Mouse (Mus musculus): ENCODE data around the gene Itgb2l. TPM values are rescaled to one million over a fixed set of nuclear protein-coding genes. Genes with fewer than 3 reads are reported as not detected.
"Not testable (repeated sequence)": the region's sequence is repeated elsewhere in the genome, so short reads cannot be mapped to it uniquely, and the experiment has no call there.

Itgb2l gene
- polyA plus RNA-seq, 1 experiment from 2014 or later: 0.11 TPM

DNA sequence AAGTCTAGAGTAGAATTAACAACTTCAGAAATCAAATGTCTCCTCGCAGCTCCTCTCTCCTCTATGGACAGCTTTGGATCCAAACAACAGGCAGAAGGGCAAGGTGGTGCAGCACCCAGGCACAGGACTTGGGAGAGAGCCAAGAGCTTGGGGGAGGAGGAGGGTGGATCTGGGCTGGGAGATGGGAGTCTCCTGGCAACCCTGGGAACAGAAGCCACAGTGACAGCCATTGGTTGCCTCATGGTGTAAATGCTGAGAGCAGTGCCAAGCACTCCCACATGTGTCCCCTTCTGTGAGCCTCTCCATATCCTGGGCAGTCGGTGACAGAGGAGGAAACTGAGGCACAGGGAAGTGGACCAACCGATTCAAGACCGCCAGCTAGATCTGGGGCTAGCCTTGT is 25.3 kb upstream of the Itgb2l start:
- no peak overlapping the region for H3K27ac ChIP-seq (ENCODE audit: low read length)
- 75% methylated on average over 4 of the region's 4 CpGs for WGBS
- H3K9ac ChIP-seq (ENCODE audit: low read length): no peak overlapping the region
- peaks cover 2% of the 10 kb centered on the region; the same call in 1 of the 2 replicates for H3K27me3 ChIP-seq (ENCODE audit: control insufficient read depth, insufficient read depth, low read length)
- no peak; the same call in 1 of the 2 replicates for ATAC-seq (replicated peaks; ENCODE audit: extremely low read depth, insufficient read depth, low FRiP score)
- no peaks in the 10 kb centered on the region for H3K9me3 ChIP-seq (replicated peaks; ENCODE audit: control insufficient read depth, low read length)
- no peak overlapping the region for H3K4me3 ChIP-seq (ENCODE audit: low read length)
- H3K36me3 ChIP-seq (ENCODE audit: control insufficient read depth, insufficient read depth): no peaks in the 10 kb centered on the region
- peaks cover 9% of the 10 kb centered on the region for H3K4me1 ChIP-seq (ENCODE audit: control insufficient read depth, insufficient read depth, low read length)
- no peak overlapping the region for H3K4me2 ChIP-seq (ENCODE audit: low read depth, low read length)

DNA sequence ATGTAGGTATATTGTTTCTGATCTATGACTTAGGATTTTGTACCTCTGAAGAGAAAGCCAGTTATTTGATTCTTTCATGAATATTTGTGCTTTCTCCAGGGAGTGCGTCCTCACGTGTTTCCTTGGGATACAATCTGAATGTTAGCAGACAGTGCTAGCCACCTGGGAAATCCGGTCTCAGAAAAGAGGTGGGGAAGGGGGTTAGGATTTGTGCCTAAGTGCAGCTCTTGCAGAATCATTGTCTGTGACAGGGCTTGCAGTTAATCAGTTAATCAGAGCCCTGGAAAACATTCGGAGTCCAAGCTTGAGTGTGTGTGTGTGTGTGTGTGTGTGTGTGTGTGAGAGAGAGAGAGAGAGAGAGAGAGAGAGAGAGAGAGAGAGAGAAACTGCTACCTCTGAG is 24.6 kb upstream of the Itgb2l start:
- Histone ChIP-seq H3K9ac (ENCODE audit: low read length) (no peak overlapping the region), H3K27me3 (ENCODE audit: control insufficient read depth, insufficient read depth, low read length) (peaks cover 2% of the 10 kb centered on the region; the same call in 1 of the 2 replicates), H3K4me2 (ENCODE audit: low read depth, low read length) (no peak overlapping the region), H3K36me3 (ENCODE audit: control insufficient read depth, insufficient read depth) (no peaks in the 10 kb centered on the region), H3K4me1 (ENCODE audit: control insufficient read depth, insufficient read depth, low read length) (peaks cover 9% of the 10 kb centered on the region), H3K27ac (ENCODE audit: low read length) (no peak overlapping the region), H3K9me3 (replicated peaks; ENCODE audit: control insufficient read depth, low read length) (no peaks in the 10 kb centered on the region), H3K4me3 (ENCODE audit: low read length) (no peak overlapping the region)
- 59% methylated on average over 4 of the region's 4 CpGs for WGBS
- ATAC-seq (replicated peaks; ENCODE audit: extremely low read depth, insufficient read depth, low FRiP score): no peak

- H3K9ac ChIP-seq (ENCODE audit: low read length): no peak within 1 kb of the TSS
- ATAC-seq (replicated peaks; ENCODE audit: extremely low read depth, insufficient read depth, low FRiP score): no peak
- WGBS: 14% methylated on average over 8 of the region's 8 CpGs
- no peak within 1 kb of the TSS for H3K4me3 ChIP-seq (ENCODE audit: low read length)
- no peaks in the 10 kb centered on the region for H3K9me3 ChIP-seq (replicated peaks; ENCODE audit: control insufficient read depth, low read length)
- H3K36me3 ChIP-seq (ENCODE audit: control insufficient read depth, insufficient read depth): no peaks in the 10 kb centered on the region
- peaks cover 2% of the 10 kb centered on the region; the same call in 1 of the 2 replicates for H3K27me3 ChIP-seq (ENCODE audit: control insufficient read depth, insufficient read depth, low read length)
- peaks cover 5% of the 10 kb centered on the region; the same call in 1 of the 2 replicates for H3K4me1 ChIP-seq (ENCODE audit: control insufficient read depth, insufficient read depth, low read length)
- H3K4me2 ChIP-seq (ENCODE audit: low read depth, low read length): no peak within 1 kb of the TSS
- H3K27ac ChIP-seq (ENCODE audit: low read length): no peak within 1 kb of the TSS
These were observed 24.0 kb upstream of the Itgb2l start, which contains the start of gene Pcp4 for GRCm38 (mm10) chr16:96467445-96467844. Gene Pcp4 (plus strand): TSS chr16:96467606.

DNA sequence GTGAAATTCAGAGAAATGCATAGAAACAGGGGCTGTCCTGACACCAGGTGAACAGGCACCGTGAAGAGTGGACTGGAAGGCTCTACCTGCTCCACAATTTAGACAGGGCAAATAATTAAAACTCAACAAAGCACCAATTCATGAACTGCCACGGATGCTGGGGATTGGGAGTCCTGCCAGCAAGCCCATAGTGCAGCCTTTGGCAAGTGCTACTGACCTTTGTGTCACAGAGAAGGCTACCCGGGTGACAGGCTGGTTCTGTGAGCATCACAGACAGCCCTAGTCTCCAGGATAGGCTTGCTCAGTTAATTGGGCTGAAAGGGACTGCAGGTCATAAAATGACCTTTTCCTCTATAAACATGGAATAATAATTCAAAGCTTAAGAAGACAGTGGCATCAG is 17.4 kb upstream of the Itgb2l start:
- Histone ChIP-seq H3K4me2 (ENCODE audit: low read depth, low read length) (no peak overlapping the region), H3K9ac (ENCODE audit: low read length) (no peak overlapping the region), H3K27me3 (ENCODE audit: control insufficient read depth, insufficient read depth, low read length) (no peaks in the 10 kb centered on the region), H3K9me3 (replicated peaks; ENCODE audit: control insufficient read depth, low read length) (no peaks in the 10 kb centered on the region), H3K4me1 (ENCODE audit: control insufficient read depth, insufficient read depth, low read length) (no peaks in the 10 kb centered on the region), H3K4me3 (ENCODE audit: low read length) (no peak overlapping the region), H3K36me3 (ENCODE audit: control insufficient read depth, insufficient read depth) (no peaks in the 10 kb centered on the region), H3K27ac (ENCODE audit: low read length) (no peak overlapping the region)
- 62% methylated on average over 3 of the region's 3 CpGs for WGBS
- no peak for ATAC-seq (replicated peaks; ENCODE audit: extremely low read depth, insufficient read depth, low FRiP score)

GRCm38 (mm10) chr16:96459356-96459755 is 15.9 kb upstream of the Itgb2l start:
- Histone ChIP-seq H3K9me3 (replicated peaks; ENCODE audit: control insufficient read depth, low read length) (no peaks in the 10 kb centered on the region), H3K36me3 (ENCODE audit: control insufficient read depth, insufficient read depth) (no peaks in the 10 kb centered on the region), H3K27ac (ENCODE audit: low read length) (no peak overlapping the region), H3K27me3 (ENCODE audit: control insufficient read depth, insufficient read depth, low read length) (no peaks in the 10 kb centered on the region), H3K4me1 (ENCODE audit: control insufficient read depth, insufficient read depth, low read length) (no peaks in the 10 kb centered on the region), H3K9ac (ENCODE audit: low read length) (no peak overlapping the region), H3K4me2 (ENCODE audit: low read depth, low read length) (no peak overlapping the region), H3K4me3 (ENCODE audit: low read length) (no peak overlapping the region)
- 75% methylated on average over 2 of the region's 2 CpGs for WGBS
- ATAC-seq (replicated peaks; ENCODE audit: extremely low read depth, insufficient read depth, low FRiP score): no peak

- no peaks in the 10 kb centered on the region for H3K9me3 ChIP-seq (replicated peaks; ENCODE audit: control insufficient read depth, low read length)
- H3K36me3 ChIP-seq (ENCODE audit: control insufficient read depth, insufficient read depth): no peaks in the 10 kb centered on the region
- H3K27me3 ChIP-seq (ENCODE audit: control insufficient read depth, insufficient read depth, low read length): no peaks in the 10 kb centered on the region
- H3K4me2 ChIP-seq (ENCODE audit: low read depth, low read length): no peak overlapping the region
- 75% methylated on average over 5 of the region's 5 CpGs for WGBS
- H3K4me3 ChIP-seq (ENCODE audit: low read length): no peak overlapping the region
- H3K27ac ChIP-seq (ENCODE audit: low read length): no peak overlapping the region
- ATAC-seq (replicated peaks; ENCODE audit: extremely low read depth, insufficient read depth, low FRiP score): no peak
- no peaks in the 10 kb centered on the region for H3K4me1 ChIP-seq (ENCODE audit: control insufficient read depth, insufficient read depth, low read length)
- H3K9ac ChIP-seq (ENCODE audit: low read length): no peak overlapping the region
These were observed 14.2 kb upstream of the Itgb2l start for GRCm38 (mm10) chr16:96457612-96458011.

DNA sequence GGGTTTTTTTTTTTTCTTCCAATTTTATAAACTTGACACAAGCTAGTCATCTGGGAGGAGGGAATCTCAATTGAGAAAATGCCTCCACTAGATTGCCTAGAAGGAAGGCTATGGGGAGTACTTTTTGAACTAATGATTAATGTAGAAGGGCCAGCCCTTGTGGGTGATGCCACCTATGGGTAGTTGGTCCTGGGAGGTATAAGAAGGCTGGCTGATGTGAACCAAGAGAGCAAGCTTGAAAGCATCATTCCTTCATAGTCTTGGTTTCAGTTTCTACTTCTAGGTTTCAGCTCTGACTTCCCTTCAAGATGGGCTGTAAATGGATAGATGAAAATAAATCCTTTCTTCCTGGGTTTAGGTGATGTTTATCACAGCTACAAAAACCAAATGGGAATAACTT is 10.7 kb upstream of the Itgb2l start:
- H3K27ac ChIP-seq (ENCODE audit: low read length): no peak overlapping the region
- H3K27me3 ChIP-seq (ENCODE audit: control insufficient read depth, insufficient read depth, low read length): no peaks in the 10 kb centered on the region
- H3K4me3 ChIP-seq (ENCODE audit: low read length): no peak overlapping the region
- no peaks in the 10 kb centered on the region for H3K36me3 ChIP-seq (ENCODE audit: control insufficient read depth, insufficient read depth)
- no peaks in the 10 kb centered on the region for H3K4me1 ChIP-seq (ENCODE audit: control insufficient read depth, insufficient read depth, low read length)
- no peak overlapping the region for H3K4me2 ChIP-seq (ENCODE audit: low read depth, low read length)
- H3K9ac ChIP-seq (ENCODE audit: low read length): no peak overlapping the region
- ATAC-seq (replicated peaks; ENCODE audit: extremely low read depth, insufficient read depth, low FRiP score): no peak
- no peaks in the 10 kb centered on the region for H3K9me3 ChIP-seq (replicated peaks; ENCODE audit: control insufficient read depth, low read length)

DNA sequence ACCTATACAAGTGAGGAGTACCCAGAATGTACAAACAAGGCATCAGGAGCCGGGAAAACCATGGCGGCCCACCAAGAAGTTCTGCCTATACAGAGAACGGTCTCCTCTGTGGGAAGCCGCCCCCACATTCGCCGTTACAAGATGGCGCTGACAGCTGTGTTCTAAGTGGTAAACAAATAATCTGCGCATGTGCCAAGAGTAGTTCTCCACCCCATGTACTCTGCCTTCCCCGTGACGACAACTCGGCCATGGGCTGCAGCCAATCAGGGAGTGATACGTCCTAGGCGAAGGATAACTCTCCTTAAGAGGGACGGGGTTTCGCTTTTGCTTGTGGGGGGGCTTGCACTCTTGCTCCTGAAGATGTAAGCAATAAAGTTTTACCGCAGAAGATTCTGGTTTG is 7.5 kb upstream of the Itgb2l start:
- H3K27ac ChIP-seq (ENCODE audit: low read length); ATAC-seq (replicated peaks; ENCODE audit: extremely low read depth, insufficient read depth, low FRiP score); H3K27me3 ChIP-seq (ENCODE audit: control insufficient read depth, insufficient read depth, low read length); H3K4me3 ChIP-seq (ENCODE audit: low read length); H3K4me2 ChIP-seq (ENCODE audit: low read depth, low read length); H3K4me1 ChIP-seq (ENCODE audit: control insufficient read depth, insufficient read depth, low read length); H3K9ac ChIP-seq (ENCODE audit: low read length); H3K9me3 ChIP-seq (replicated peaks; ENCODE audit: control insufficient read depth, low read length); H3K36me3 ChIP-seq (ENCODE audit: control insufficient read depth, insufficient read depth): not testable (repeated sequence)
- 89% methylated on average over 12 of the region's 16 CpGs for WGBS

GRCm38 (mm10) chr16:96441826-96442225 is 1.6 kb downstream of the Itgb2l start:
- H3K9me3 ChIP-seq (replicated peaks; ENCODE audit: control insufficient read depth, low read length): no peaks in the 10 kb centered on the region
- ATAC-seq (replicated peaks; ENCODE audit: extremely low read depth, insufficient read depth, low FRiP score): no peak
- no peak overlapping the region for H3K4me2 ChIP-seq (ENCODE audit: low read depth, low read length)
- H3K36me3 ChIP-seq (ENCODE audit: control insufficient read depth, insufficient read depth): no peaks in the 10 kb centered on the region
- no peaks in the 10 kb centered on the region for H3K27me3 ChIP-seq (ENCODE audit: control insufficient read depth, insufficient read depth, low read length)
- no peak overlapping the region for H3K27ac ChIP-seq (ENCODE audit: low read length)
- H3K4me1 ChIP-seq (ENCODE audit: control insufficient read depth, insufficient read depth, low read length): no peaks in the 10 kb centered on the region
- H3K9ac ChIP-seq (ENCODE audit: low read length): no peak overlapping the region
- 80% methylated on average over 3 of the region's 3 CpGs for WGBS
- no peak overlapping the region for H3K4me3 ChIP-seq (ENCODE audit: low read length)

GRCm38 (mm10) chr16:96440871-96441270 is 2.5 kb downstream of the Itgb2l start:
- no peaks in the 10 kb centered on the region for H3K36me3 ChIP-seq (ENCODE audit: control insufficient read depth, insufficient read depth)
- H3K4me1 ChIP-seq (ENCODE audit: control insufficient read depth, insufficient read depth, low read length): no peaks in the 10 kb centered on the region
- no peak overlapping the region for H3K4me3 ChIP-seq (ENCODE audit: low read length)
- no peak overlapping the region for H3K9ac ChIP-seq (ENCODE audit: low read length)
- no peak overlapping the region for H3K4me2 ChIP-seq (ENCODE audit: low read depth, low read length)
- 86% methylated on average over 8 of the region's 8 CpGs for WGBS
- no peaks in the 10 kb centered on the region for H3K9me3 ChIP-seq (replicated peaks; ENCODE audit: control insufficient read depth, low read length)
- no peak overlapping the region for H3K27ac ChIP-seq (ENCODE audit: low read length)
- ATAC-seq (replicated peaks; ENCODE audit: extremely low read depth, insufficient read depth, low FRiP score): no peak
- H3K27me3 ChIP-seq (ENCODE audit: control insufficient read depth, insufficient read depth, low read length): no peaks in the 10 kb centered on the region

Data from heart, embryonic 16.5 days (tissue).